Mouse (Mus musculus) heart, embryonic 14.5 days (tissue): Measurements from ENCODE around the gene Znrf3. TPM values are rescaled to one million over a fixed set of nuclear protein-coding genes. Genes with fewer than 3 reads are reported as not detected.

ENCODE experiments used
- ATAC-seq: fragments of 200-750 bp; cut with Nextera tagmentation; 2 replicates; pipeline ENCODE4 v1.8.0; 2017; ENCODE audit warnings: low read depth, moderate TSS enrichment; ENCODE audit not compliant: insufficient number of reproducible peaks, insufficient read depth, low FRiP score
- H3K27ac ChIP-seq, 2 experiments: fragments of 200-500 bp in 1 of 2; fragments of 300-500 bp in 1 of 2; sonication (generic) in 1 of 2; replicated peaks in 1 of 2; 2 replicates each; pipeline ENCODE4 v1.5.1; 2012 to 2014; ENCODE audit warnings: low read depth in 2 of 2, low read length in 2 of 2, control low read depth in 1 of 2, mild to moderate bottlenecking in 1 of 2, mixed read lengths in 1 of 2; ENCODE audit not compliant: control insufficient read depth in 1 of 2, insufficient read depth in 1 of 2
- H3K27me3 ChIP-seq: fragments of 300-500 bp; sonication (generic); 2 replicates; pipeline ENCODE4 v1.6.1; 2014; ENCODE audit warnings: mild to moderate bottlenecking, low read length, control low read depth; ENCODE audit not compliant: control insufficient read depth, insufficient read depth
- H3K36me3 ChIP-seq: fragments of 300-500 bp; sonication (generic); 2 replicates; pipeline ENCODE4 v1.6.1; 2014; ENCODE audit warnings: mild to moderate bottlenecking, control low read depth, low read length, mixed read lengths; ENCODE audit not compliant: control insufficient read depth, insufficient read depth
- H3K4me1 ChIP-seq, 2 experiments: fragments of 200-500 bp in 1 of 2; fragments of 300-500 bp in 1 of 2; sonication (generic) in 1 of 2; 2 replicates each; pipeline ENCODE4 v1.6.1; 2012 to 2014; ENCODE audit warnings: low read length in 2 of 2, control low read depth in 1 of 2, mixed read lengths in 1 of 2; ENCODE audit not compliant: control insufficient read depth in 2 of 2, insufficient read depth in 2 of 2
- H3K4me2 ChIP-seq: fragments of 300-500 bp; sonication (generic); 2 replicates; pipeline ENCODE4 v1.6.1; 2014; ENCODE audit warnings: mild to moderate bottlenecking, low read length
- H3K4me3 ChIP-seq, 2 experiments: fragments of 200-500 bp in 1 of 2; fragments of 300-500 bp in 1 of 2; sonication (generic) in 1 of 2; 2 replicates each; pipeline ENCODE4 v1.5.1; 2012 to 2014; ENCODE audit warnings: low read length in 2 of 2, mild to moderate bottlenecking in 2 of 2, control low read depth in 1 of 2, low read depth in 1 of 2, moderate library complexity in 1 of 2; ENCODE audit not compliant: control insufficient read depth in 1 of 2, insufficient read depth in 1 of 2
- H3K9ac ChIP-seq: fragments of 300-500 bp; sonication (generic); 2 replicates; pipeline ENCODE4 v1.6.1; 2014; ENCODE audit warnings: mild to moderate bottlenecking, low read length
- H3K9me3 ChIP-seq: fragments of 300-500 bp; sonication (generic); 2 replicates; pipeline ENCODE4 v1.6.1; 2016; ENCODE audit warnings: low read length, control low read depth; ENCODE audit not compliant: control insufficient read depth
- WGBS: fragments of 180-500 bp; shearing (Covaris S2); extraction: QIAGEN DNeasy Blood & Tissue Kit; methylation state at CpG from one replicate; pipeline ENCODE4 v1.1.7; 2014; 5-methylcytosine and 5-hydroxymethylcytosine counted together
- polyA plus RNA-seq: library from polyadenylated mRNA; unstranded; fragments of >200 nt; fragmentation: Nextera tagmentation; extraction: Ambion mirVana; gene quantifications from 2 replicates; pipeline ENCODE4 v1.2.1, GENCODE M21; 2014

Gene Znrf3
- polyA plus RNA-seq, 1 experiment from 2014 or later = 7.5 TPM

- Histone ChIP-seq H3K27ac (peak overlapping the region; percentile 37 to 68), H3K36me3 (peaks cover 25% of the 10 kb centered on the region), H3K4me1 (peaks cover 30 to 48% of the 10 kb centered on the region in 2 experiments), H3K27me3 (no peaks in the 10 kb centered on the region), H3K4me2 (peak overlapping the region; percentile 56), H3K9me3 (no peaks in the 10 kb centered on the region), H3K9ac (peak overlapping the region; percentile 6; the same call in 1 of the 2 replicates), H3K4me3 (peak overlapping the region; percentile 0 to 1; a peak in 1 of 4 replicates)
- WGBS = 21% methylated on average over 24 of the region's 24 CpGs
- ATAC-seq = peak; percentile 57
Measured at GRCm38 (mm10) chr11:5243812-5244748, 200.6 kb downstream of the Znrf3 start.

- no peak overlapping the region for H3K9ac ChIP-seq
- no peak overlapping the region for H3K4me3 ChIP-seq
- WGBS = 93% methylated on average over 7 of the region's 7 CpGs
- H3K27me3 ChIP-seq = no peaks in the 10 kb centered on the region
- 0 out of 4 replicates have a peak overlapping the region, but pooled peaks of 1 of the 2 experiments have one; percentile 68 for H3K27ac ChIP-seq
- peaks cover 30 to 46% of the 10 kb centered on the region in 2 experiments for H3K4me1 ChIP-seq
- H3K4me2 ChIP-seq = no peak overlapping the region
- no peak for ATAC-seq
- H3K36me3 ChIP-seq = peaks cover 27% of the 10 kb centered on the region
- no peaks in the 10 kb centered on the region for H3K9me3 ChIP-seq
Measured at GRCm38 (mm10) chr11:5243208-5243607, 201.4 kb downstream of the Znrf3 start.

- Histone ChIP-seq H3K9ac (no peak overlapping the region), H3K36me3 (peaks cover 37% of the 10 kb centered on the region), H3K4me2 (no peak overlapping the region), H3K27ac (no peak overlapping the region), H3K4me3 (no peak overlapping the region), H3K27me3 (no peaks in the 10 kb centered on the region), H3K4me1 (peaks cover 30 to 46% of the 10 kb centered on the region in 2 experiments), H3K9me3 (no peaks in the 10 kb centered on the region)
- ATAC-seq = no peak
- WGBS = 90% methylated on average over 8 of the region's 8 CpGs
Measured at GRCm38 (mm10) chr11:5242158-5242557, 202.5 kb downstream of the Znrf3 start.

DNA sequence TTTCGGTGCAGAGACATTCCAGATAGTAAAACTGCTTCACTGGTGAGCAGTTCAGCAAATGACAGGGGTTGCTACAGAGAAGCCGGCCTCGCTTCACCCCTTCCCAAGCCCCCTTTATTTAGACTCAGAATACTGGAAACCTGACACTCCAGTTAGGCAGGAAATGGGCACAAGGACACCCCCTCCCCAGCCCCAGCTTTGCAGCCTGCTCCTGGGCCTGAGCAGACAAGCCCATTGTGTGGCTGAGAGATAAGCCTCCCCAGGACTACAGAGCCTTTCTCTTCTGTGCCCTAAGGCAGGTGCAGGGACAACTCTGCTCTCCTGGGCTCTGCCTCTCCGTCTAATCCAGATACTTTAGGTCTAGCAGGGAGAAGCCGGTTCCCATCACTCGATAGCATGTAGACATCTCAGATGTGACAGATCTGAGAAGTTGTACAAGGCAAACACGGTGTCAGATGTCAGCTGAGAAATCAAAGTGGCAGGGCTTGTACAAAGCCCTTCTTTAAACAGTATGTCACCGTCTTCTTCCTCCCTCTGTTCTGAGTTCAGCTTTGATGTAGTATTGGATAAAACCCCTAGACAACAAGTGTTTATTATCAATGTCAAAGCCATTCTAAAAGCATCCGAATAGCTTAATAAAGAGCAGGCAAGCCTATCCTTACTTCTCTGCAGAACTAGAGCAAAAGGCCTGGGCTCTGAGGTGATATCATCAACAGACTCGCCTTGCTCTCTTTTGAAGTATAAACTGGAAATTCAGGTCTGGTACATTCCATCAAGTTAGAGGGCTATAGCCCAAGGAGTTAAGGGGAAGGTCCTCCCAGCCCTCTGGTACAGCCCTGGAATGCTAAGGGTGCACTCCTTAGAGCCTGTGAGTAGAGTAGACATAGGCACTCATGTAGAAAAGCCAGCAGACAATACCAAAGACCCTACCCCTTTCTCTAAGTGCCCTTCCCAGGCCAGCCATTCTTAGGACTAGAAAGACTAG lies 204.6 kb downstream of the Znrf3 start:
- 10% methylated on average over 10 of the region's 10 CpGs for WGBS
- no peak overlapping the region for H3K4me3 ChIP-seq
- no peak for ATAC-seq

More for the DNA sequence above, 204.6 kb downstream of the Znrf3 start:
- peak overlapping the region; percentile 86 to 87 for H3K27ac ChIP-seq
- H3K27me3 ChIP-seq = no peaks in the 10 kb centered on the region
- peaks cover 39% of the 10 kb centered on the region for H3K36me3 ChIP-seq
- peak overlapping the region; percentile 37 for H3K4me2 ChIP-seq
- H3K4me1 ChIP-seq = peaks cover 29 to 47% of the 10 kb centered on the region in 2 experiments
- peak overlapping the region; percentile 38 for H3K9ac ChIP-seq
- no peaks in the 10 kb centered on the region for H3K9me3 ChIP-seq

Other genes with a start within 250 kb of the Znrf3 start
- 20.9 and 24.8 TPM in 2 replicates for gene Kremen1, start 183.3 kb downstream of the Znrf3 start, polyA plus RNA-seq
- gene Xbp1, start 75.8 kb upstream of the Znrf3 start, polyA plus RNA-seq = 114 and 121 TPM in 2 replicates
- 12.5 and 12.6 TPM in 2 replicates for gene Ccdc117, start 97.3 kb upstream of the Znrf3 start, polyA plus RNA-seq
- gene Ankrd36, start 124.8 kb upstream of the Znrf3 start, polyA plus RNA-seq = not detected in 2 replicates